Mouse (Mus musculus) MEL (cell line): ENCODE measurements around the gene Gtpbp2. TPM values are rescaled to one million over a fixed set of nuclear protein-coding genes. Genes with fewer than 3 reads are reported as not detected.

Source experiments
- DNase-seq: peaks from one replicate; pipeline ENCODE4 v3.0.0; 2011; ENCODE audit warnings: low read depth, low spot score
- H3K27ac ChIP-seq: 2 replicates; pipeline ENCODE4 v1.5.1; 2012; ENCODE audit warnings: low read depth, mild to moderate bottlenecking, control low read depth, low read length, moderate library complexity; ENCODE audit not compliant: control insufficient read depth
- H3K27me3 ChIP-seq, 2 experiments: fragments of 150-350 bp in 1 of 2; sonication (generic) in 1 of 2; 2 replicates each; pipeline ENCODE4 v1.6.1; 2012; ENCODE audit warnings: low read length in 2 of 2, mild to moderate bottlenecking in 2 of 2, improper control_type of control experiment in 1 of 2, moderate library complexity in 1 of 2; ENCODE audit not compliant: insufficient read depth in 2 of 2, control insufficient read depth in 1 of 2
- H3K36me3 ChIP-seq, 2 experiments: 2 replicates each; pipeline ENCODE4 v1.6.1; 2012 to 2014; ENCODE audit warnings: low read length in 2 of 2, improper control_type of control experiment in 1 of 2, inconsistent platforms in 1 of 2, mild to moderate bottlenecking in 1 of 2; ENCODE audit not compliant: insufficient read depth in 2 of 2, control insufficient read depth in 1 of 2
- H3K4me1 ChIP-seq, 2 experiments: fragments of 150-350 bp in 1 of 2; sonication (generic) in 1 of 2; 2 replicates each; pipeline ENCODE4 v1.6.1; 2012; ENCODE audit warnings: low read length in 2 of 2, improper control_type of control experiment in 1 of 2, mild to moderate bottlenecking in 1 of 2; ENCODE audit not compliant: insufficient read depth in 2 of 2, control insufficient read depth in 1 of 2
- H3K4me3 ChIP-seq, 2 experiments: fragments of 150-350 bp in 1 of 2; sonication (generic) in 1 of 2; 2 replicates each; pipeline ENCODE4 v1.5.1; 2012; ENCODE audit warnings: low read depth in 2 of 2, low read length in 2 of 2, mild to moderate bottlenecking in 2 of 2, moderate library complexity in 2 of 2, control low read depth in 1 of 2, improper control_type of control experiment in 1 of 2; ENCODE audit not compliant: control insufficient read depth in 1 of 2, insufficient read depth in 1 of 2
- H3K79me2 ChIP-seq: 2 replicates; pipeline ENCODE4 v1.6.1; 2012; ENCODE audit warnings: mild to moderate bottlenecking, low read length, moderate library complexity; ENCODE audit not compliant: control insufficient read depth, poor library complexity, insufficient read depth
- H3K9ac ChIP-seq: 2 replicates; pipeline ENCODE4 v1.6.1; 2012; ENCODE audit warnings: low read depth, mild to moderate bottlenecking, control low read depth, low read length, moderate library complexity; ENCODE audit not compliant: control insufficient read depth, poor library complexity, severe bottlenecking
- H3K9me3 ChIP-seq: fragments of 150-350 bp; sonication (generic); replicated peaks from 2 replicates; pipeline ENCODE4 v1.6.1; 2012; ENCODE audit warnings: mild to moderate bottlenecking, low read length, improper control_type of control experiment, moderate library complexity; ENCODE audit not compliant: insufficient read depth
- BHLHE40 ChIP-seq: IDR thresholded peaks from 2 replicates; pipeline ENCODE4 v1.6.1; 2012; ENCODE audit warnings: low read depth, mild to moderate bottlenecking, inconsistent platforms, low read length, improper control_type of control experiment, borderline replicate concordance
- CHD1 ChIP-seq: IDR thresholded peaks from 2 replicates; pipeline ENCODE4 v1.6.1; 2012; ENCODE audit warnings: low read depth, mild to moderate bottlenecking, inconsistent platforms, low read length, improper control_type of control experiment
- CHD2 ChIP-seq: IDR thresholded peaks from 2 replicates; pipeline ENCODE4 v1.6.1; 2011; ENCODE audit warnings: low read length, improper control_type of control experiment
- CTCF ChIP-seq, 3 experiments: IDR thresholded peaks in 2 of 3; conservative IDR thresholded peaks in 1 of 3; 2 replicates each; pipeline ENCODE4 v1.5.1; 2011 to 2012; ENCODE audit warnings: low read length in 3 of 3, low read depth in 2 of 3, mild to moderate bottlenecking in 2 of 3, improper control_type of control experiment in 1 of 3, inconsistent platforms in 1 of 3, mixed read lengths in 1 of 3, moderate library complexity in 1 of 3; ENCODE audit not compliant: control insufficient read depth in 1 of 3, insufficient read depth in 1 of 3, poor library complexity in 1 of 3, severe bottlenecking in 1 of 3
- E2F4 ChIP-seq: IDR thresholded peaks from 2 replicates; pipeline ENCODE4 v1.6.1; 2011; ENCODE audit warnings: low read depth, low read length, improper control_type of control experiment, borderline replicate concordance
- ELF1 ChIP-seq: IDR thresholded peaks from 2 replicates; pipeline ENCODE4 v1.6.1; 2014; ENCODE audit warnings: low read depth, mild to moderate bottlenecking, inconsistent platforms, low read length, improper control_type of control experiment, moderate library complexity
- ETS1 ChIP-seq: IDR thresholded peaks from 2 replicates; pipeline ENCODE4 v1.6.1; 2012; ENCODE audit warnings: low read depth, mild to moderate bottlenecking, inconsistent platforms, low read length, improper control_type of control experiment, moderate library complexity
- GABPA ChIP-seq: IDR thresholded peaks from 2 replicates; pipeline ENCODE4 v1.6.1; 2012; ENCODE audit warnings: low read depth, mild to moderate bottlenecking, inconsistent platforms, low read length, improper control_type of control experiment, moderate library complexity
- GATA1 ChIP-seq: IDR thresholded peaks from 2 replicates; pipeline ENCODE4 v1.6.1; 2011; ENCODE audit warnings: low read depth, low read length, improper control_type of control experiment
- KAT2A ChIP-seq: conservative IDR thresholded peaks from 2 replicates; pipeline ENCODE4 v1.6.1; 2012; ENCODE audit warnings: low read depth, low read length, improper control_type of control experiment, inconsistent platforms
- MAFK ChIP-seq: IDR thresholded peaks from 2 replicates; pipeline ENCODE4 v1.6.1; 2011; ENCODE audit warnings: low read depth, mild to moderate bottlenecking, low read length, improper control_type of control experiment, borderline replicate concordance
- MAX ChIP-seq: IDR thresholded peaks from 2 replicates; pipeline ENCODE4 v1.6.1; 2011; ENCODE audit warnings: low read length, improper control_type of control experiment
- MEF2A ChIP-seq: IDR thresholded peaks from 2 replicates; pipeline ENCODE4 v1.6.1; 2014; ENCODE audit warnings: low read depth, mild to moderate bottlenecking, inconsistent platforms, low read length, improper control_type of control experiment; ENCODE audit not compliant: poor library complexity, insufficient replicate concordance, severe bottlenecking; ENCODE audit errors: extremely low read depth
- MXI1 ChIP-seq: IDR thresholded peaks from 2 replicates; pipeline ENCODE4 v1.6.1; 2011; ENCODE audit warnings: mild to moderate bottlenecking, low read depth, low read length, improper control_type of control experiment
- NELFE ChIP-seq: IDR thresholded peaks from 2 replicates; pipeline ENCODE4 v1.6.1; 2011; ENCODE audit warnings: low read depth, low read length, improper control_type of control experiment
- POLR2A ChIP-seq, 2 experiments: IDR thresholded peaks; 2 replicates each; pipeline ENCODE4 v1.6.1; 2011 to 2012; ENCODE audit warnings: low read length in 2 of 2, mild to moderate bottlenecking in 2 of 2, control low read depth in 1 of 2, improper control_type of control experiment in 1 of 2, low read depth in 1 of 2, moderate library complexity in 1 of 2; ENCODE audit not compliant: control insufficient read depth in 1 of 2, insufficient read depth in 1 of 2, poor library complexity in 1 of 2
- POLR2AphosphoS2 ChIP-seq: IDR thresholded peaks from 2 replicates; pipeline ENCODE4 v1.6.1; 2011; ENCODE audit warnings: low read length, improper control_type of control experiment
- POLR2AphosphoS5 ChIP-seq: IDR thresholded peaks from 2 replicates; pipeline ENCODE4 v1.6.1; 2012; ENCODE audit warnings: low read depth, borderline replicate concordance, mild to moderate bottlenecking, inconsistent platforms, low read length, moderate library complexity, mixed read lengths
- RCOR1 ChIP-seq: IDR thresholded peaks from 2 replicates; pipeline ENCODE4 v1.6.1; 2012; ENCODE audit warnings: low read depth, mild to moderate bottlenecking, inconsistent platforms, low read length, improper control_type of control experiment
- SIN3A ChIP-seq: IDR thresholded peaks from 2 replicates; pipeline ENCODE4 v1.6.1; 2012; ENCODE audit warnings: low read length, improper control_type of control experiment, inconsistent platforms
- SMC3 ChIP-seq: IDR thresholded peaks from 2 replicates; pipeline ENCODE4 v1.6.1; 2011; ENCODE audit warnings: low read depth, low read length, improper control_type of control experiment
- TBP ChIP-seq: IDR thresholded peaks from 2 replicates; pipeline ENCODE4 v1.8.0; 2011; ENCODE audit warnings: low read depth, low read length, improper control_type of control experiment
- USF1 ChIP-seq: IDR thresholded peaks from 2 replicates; pipeline ENCODE4 v1.6.1; 2014; ENCODE audit warnings: low read depth, mild to moderate bottlenecking, inconsistent platforms, low read length, improper control_type of control experiment, moderate library complexity
- USF2 ChIP-seq, 2 experiments: IDR thresholded peaks; 2 replicates each; pipeline ENCODE4 v1.6.1; 2011 to 2012; ENCODE audit warnings: improper control_type of control experiment in 2 of 2, low read length in 2 of 2, borderline replicate concordance in 1 of 2, inconsistent platforms in 1 of 2, low read depth in 1 of 2, mild to moderate bottlenecking in 1 of 2; ENCODE audit not compliant: insufficient read depth in 1 of 2
- ZC3H11A ChIP-seq: IDR thresholded peaks from 2 replicates; pipeline ENCODE4 v1.6.1; 2012; ENCODE audit warnings: low read depth, mild to moderate bottlenecking, inconsistent platforms, low read length, improper control_type of control experiment
- ZKSCAN1 ChIP-seq: IDR thresholded peaks from 2 replicates; pipeline ENCODE4 v1.6.1; 2012; ENCODE audit warnings: low read depth, mild to moderate bottlenecking, inconsistent platforms, low read length, improper control_type of control experiment, moderate library complexity
- ZMIZ1 ChIP-seq: IDR thresholded peaks from 2 replicates; pipeline ENCODE4 v1.6.1; 2012; ENCODE audit warnings: low read depth, mild to moderate bottlenecking, inconsistent platforms, low read length, improper control_type of control experiment, moderate library complexity
- polyA plus RNA-seq, 2 experiments: library from polyadenylated mRNA; stranded (reverse) in 1 of 2; unstranded in 1 of 2; fragments of >175 nt in 1 of 2; fragments of >200 nt in 1 of 2; gene quantifications; 2 replicates each; pipeline versions ENCODE4 v1.2.1 to v1.2.4; 2012; ENCODE audit warnings: low replicate concordance in 2 of 2, low read depth in 1 of 2; ENCODE audit not compliant: insufficient read length in 2 of 2, insufficient read depth in 1 of 2, missing spikeins in 1 of 2
- total RNA-seq: library from RNA; depleted of rRNA; stranded (reverse); fragments of 300-350 nt; gene quantifications from 2 replicates; pipeline ENCODE4 v1.2.3, GENCODE M21; 2012

Gene Gtpbp2
- total and polyA plus RNA-seq, 3 experiments: 18.1 to 46.7 TPM; not detected in 1

DNA sequence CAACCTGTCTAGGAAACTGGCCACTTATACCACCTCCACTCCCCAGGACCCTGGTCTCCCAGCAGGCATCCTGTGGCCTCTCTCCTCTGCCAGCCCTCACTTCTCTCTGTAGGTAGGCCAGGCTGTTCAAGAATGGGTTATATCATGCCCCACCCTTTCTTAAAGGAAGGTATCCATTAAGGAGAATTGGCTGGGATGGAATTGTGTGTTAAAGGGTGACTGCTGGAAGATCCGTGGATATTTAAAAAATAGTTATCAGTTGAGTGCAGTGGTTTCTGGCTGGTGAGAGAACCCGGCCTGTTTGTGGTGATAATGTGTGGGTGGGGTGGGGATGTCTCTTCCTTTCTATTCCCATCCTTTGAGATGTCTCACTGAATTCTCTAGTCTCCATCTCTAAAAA lies 1.6 kb upstream of the Gtpbp2 start (continued):
- peak; percentile 40 for TF ChIP-seq SIN3A

DNA sequence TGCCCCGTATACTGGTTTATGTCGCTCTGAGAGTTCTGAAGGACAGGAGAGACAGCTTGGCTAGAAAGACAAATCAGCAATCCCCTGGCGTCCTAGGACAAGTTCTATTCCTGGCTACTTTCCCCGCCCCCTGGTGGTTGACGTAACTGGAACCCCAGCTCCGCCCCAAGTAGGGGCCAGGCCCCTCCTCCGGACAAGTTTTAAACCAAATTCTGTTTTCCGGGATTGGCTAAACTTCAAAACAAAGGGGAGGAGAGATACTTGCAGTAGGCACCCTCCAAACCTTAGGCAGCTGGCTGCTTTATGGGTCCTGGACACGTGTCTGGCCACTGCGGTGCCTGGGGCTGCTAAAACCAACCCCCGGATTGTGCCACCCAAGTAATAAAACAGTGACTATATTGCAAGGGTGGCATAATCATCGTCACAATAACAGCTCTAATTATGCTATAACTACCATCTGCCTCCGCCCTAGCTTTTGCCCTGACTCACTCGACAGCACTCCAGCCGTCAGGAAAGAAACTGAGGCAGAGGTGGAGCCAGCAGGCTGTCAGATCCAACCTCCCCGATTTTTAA lies 656 bp upstream of the Gtpbp2 start:
- peak overlapping the region; percentile 60 to 70 for H3K4me3 ChIP-seq
- H3K9me3 ChIP-seq: no peaks in the 10 kb centered on the region
- TF ChIP-seq MEF2A: no peak
- no peak for TF ChIP-seq USF2 (IDR thresholded peaks at IDR 0.05; ENCODE audit: borderline replicate concordance in 1 of 2, insufficient read depth in 1 of 2, low read depth in 1 of 2, low read length in 2 of 2)
- TF ChIP-seq CHD1: 0 out of 2 replicates have a peak, but pooled peaks have one; percentile 76
- TF ChIP-seq NELFE: peak; percentile 37
- peak in 1 of 2 experiments; percentile 52; a peak in 1 of 4 replicates for TF ChIP-seq POLR2A (IDR thresholded peaks at IDR 0.05; ENCODE audit: control insufficient read depth in 1 of 2, insufficient read depth in 1 of 2, low read depth in 1 of 2, low read length in 2 of 2, poor library complexity in 1 of 2)
- peak; percentile 54; the same call in 1 of the 2 replicates for TF ChIP-seq POLR2AphosphoS2
- TF ChIP-seq USF1: peak; percentile 56; the same call in 1 of the 2 replicates
- peak; percentile 97 for TF ChIP-seq MXI1
- TF ChIP-seq MAFK: no peak
- TF ChIP-seq ELF1: peak; percentile 65; the same call in 1 of the 2 replicates
- peak; percentile 40; the same call in 1 of the 2 replicates for TF ChIP-seq TBP
- peak; percentile 73 for TF ChIP-seq MAX
- peak; percentile 55 for TF ChIP-seq SIN3A
- no peak for TF ChIP-seq ZKSCAN1
- TF ChIP-seq ZC3H11A: no peak
- TF ChIP-seq RCOR1: no peak
- no peak for TF ChIP-seq E2F4
- TF ChIP-seq, all 39 proteins: peak for 10
- peaks cover 18 to 41% of the 10 kb centered on the region in 2 experiments; a peak in 3 of 4 replicates for H3K4me1 ChIP-seq
- no peaks in the 10 kb centered on the region for H3K27me3 ChIP-seq
- peak overlapping the region; percentile 70 for H3K9ac ChIP-seq
- H3K36me3 ChIP-seq: peaks cover 0 to 27% of the 10 kb centered on the region in 2 experiments; a peak in 3 of 4 replicates
- H3K27ac ChIP-seq: peak overlapping the region; percentile 88
- peaks cover 9% of the 10 kb centered on the region for H3K79me2 ChIP-seq
- peak; percentile 96 for DNase-seq

DNA sequence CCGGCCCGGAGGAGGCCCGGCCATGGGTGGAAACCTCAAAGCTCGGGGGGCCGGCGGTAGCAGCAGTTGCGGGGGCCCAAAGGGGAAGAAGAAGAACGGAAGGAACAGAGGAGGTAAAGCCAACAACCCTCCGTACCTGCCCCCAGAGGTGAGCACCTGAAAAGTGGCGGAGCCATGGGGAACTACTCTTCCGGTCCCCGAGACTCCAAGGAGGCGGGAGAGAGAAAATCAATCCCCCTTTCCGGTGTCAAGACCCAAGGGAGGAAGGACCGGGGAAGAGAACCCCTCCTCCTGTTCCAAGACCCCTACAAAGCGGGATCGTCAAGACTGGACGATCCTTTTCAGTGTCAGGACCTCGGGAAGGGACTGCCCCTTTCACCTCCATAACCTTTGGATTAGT lies 347 bp downstream of the Gtpbp2 start:
- H3K9me3 ChIP-seq: no peaks in the 10 kb centered on the region
- H3K27ac ChIP-seq: peak overlapping the region; percentile 76
- peaks cover 0 to 24% of the 10 kb centered on the region in 2 experiments; a peak in 3 of 4 replicates for H3K36me3 ChIP-seq
- H3K9ac ChIP-seq: peak overlapping the region; percentile 83
- H3K79me2 ChIP-seq: peaks cover 9% of the 10 kb centered on the region
- DNase-seq: no peak
- no peaks in the 10 kb centered on the region for H3K27me3 ChIP-seq
- peaks cover 18 to 36% of the 10 kb centered on the region in 2 experiments; a peak in 3 of 4 replicates for H3K4me1 ChIP-seq
- peak overlapping the region; percentile 80 to 84 for H3K4me3 ChIP-seq
- TF ChIP-seq GATA1: no peak
- no peak for TF ChIP-seq BHLHE40
- TF ChIP-seq ZMIZ1: no peak
- no peak for TF ChIP-seq CTCF (IDR thresholded peaks at IDR 0.05 in 2 of 3, conservative IDR thresholded peaks at IDR 0.05 in 1 of 3; ENCODE audit: control insufficient read depth in 1 of 3, insufficient read depth in 1 of 3, low read depth in 2 of 3, low read length in 3 of 3, poor library complexity in 1 of 3, severe bottlenecking in 1 of 3)
- TF ChIP-seq GABPA: no peak
- no peak for TF ChIP-seq E2F4
- no peak for TF ChIP-seq USF1
- TF ChIP-seq SMC3: no peak
- no peak for TF ChIP-seq CHD2
- TF ChIP-seq CHD1: no peak
- no peak for TF ChIP-seq ETS1
- TF ChIP-seq KAT2A: no peak
- TF ChIP-seq ZKSCAN1: no peak
- TF ChIP-seq POLR2AphosphoS2: no peak
- no peak for TF ChIP-seq RCOR1
- TF ChIP-seq USF2 (IDR thresholded peaks at IDR 0.05; ENCODE audit: borderline replicate concordance in 1 of 2, insufficient read depth in 1 of 2, low read depth in 1 of 2, low read length in 2 of 2): no peak
- no peak for TF ChIP-seq POLR2AphosphoS5
